Mouse (Mus musculus) heart, embryonic 15.5 days (tissue): ENCODE results near the gene Hip1r. TPM values are rescaled to one million over a fixed set of nuclear protein-coding genes. Genes with fewer than 3 reads are reported as not detected.

ENCODE experiments used
- ATAC-seq: fragments of 200-750 bp; cut with Nextera tagmentation; replicated peaks from 2 replicates; pipeline ENCODE4 v1.8.0; 2017; ENCODE audit warnings: low read depth, moderate TSS enrichment; ENCODE audit not compliant: insufficient number of reproducible peaks, insufficient read depth, low FRiP score
- H3K27ac ChIP-seq: fragments of 300-500 bp; sonication (generic); 2 replicates; pipeline ENCODE4 v1.5.1; 2015; ENCODE audit warnings: mild to moderate bottlenecking, inconsistent platforms
- H3K27me3 ChIP-seq: fragments of 300-500 bp; sonication (generic); 2 replicates; pipeline ENCODE4 v1.6.1; 2015; ENCODE audit warnings: inconsistent platforms
- H3K36me3 ChIP-seq: fragments of 300-500 bp; sonication (generic); 2 replicates; pipeline ENCODE4 v1.6.1; 2015; ENCODE audit warnings: mild to moderate bottlenecking, inconsistent platforms
- H3K4me1 ChIP-seq: fragments of 300-500 bp; sonication (generic); replicated peaks from 2 replicates; pipeline ENCODE4 v1.6.1; 2015; ENCODE audit warnings: inconsistent platforms
- H3K4me2 ChIP-seq: fragments of 300-500 bp; sonication (generic); 2 replicates; pipeline ENCODE4 v1.6.1; 2015; ENCODE audit warnings: inconsistent platforms, mild to moderate bottlenecking, moderate library complexity
- H3K4me3 ChIP-seq: fragments of 300-500 bp; sonication (generic); 2 replicates; pipeline ENCODE4 v1.5.1; 2015; ENCODE audit warnings: mild to moderate bottlenecking, inconsistent platforms
- H3K9ac ChIP-seq: fragments of 300-500 bp; sonication (generic); 2 replicates; pipeline ENCODE4 v1.6.1; 2015; ENCODE audit warnings: mild to moderate bottlenecking, inconsistent platforms
- H3K9me3 ChIP-seq: fragments of 300-500 bp; sonication (generic); replicated peaks from 2 replicates; pipeline ENCODE4 v1.6.1; 2016; ENCODE audit warnings: inconsistent platforms
- WGBS: fragments of 180-500 bp; shearing (Covaris S2); methylation state at CpG from one replicate; pipeline ENCODE4 v1.1.7; 2015; ENCODE audit warnings: mixed read lengths; 5-methylcytosine and 5-hydroxymethylcytosine counted together
- polyA plus RNA-seq: library from polyadenylated mRNA; unstranded; fragments of >200 nt; fragmentation: Nextera tagmentation; extraction: Ambion mirVana; gene quantifications from 2 replicates; pipeline ENCODE4 v1.2.1, GENCODE M21; 2015

The Hip1r gene
- 6.6 and 9.7 TPM in 2 replicates for polyA plus RNA-seq

- no peaks in the 10 kb centered on the region for H3K36me3 ChIP-seq
- peak within 1 kb of the TSS; percentile 78 for H3K9ac ChIP-seq
- peak within 1 kb of the TSS; percentile 82 for H3K4me3 ChIP-seq
- peak; percentile 71 for ATAC-seq
- 2% methylated on average over 70 of the region's 106 CpGs for WGBS
- H3K9me3 ChIP-seq: no peaks in the 10 kb centered on the region
- no peaks in the 10 kb centered on the region; the same call in 1 of the 2 replicates for H3K27me3 ChIP-seq
- peak within 1 kb of the TSS; percentile 55; the same call in 1 of the 2 replicates for H3K27ac ChIP-seq
- H3K4me2 ChIP-seq: peak within 1 kb of the TSS; percentile 98
- H3K4me1 ChIP-seq: peaks cover 39% of the 10 kb centered on the region
Observed at GRCm38 (mm10) chr5:123973299-123974178, at the start of gene Hip1r. Gene Hip1r (plus strand): TSS chr5:123973628.

DNA sequence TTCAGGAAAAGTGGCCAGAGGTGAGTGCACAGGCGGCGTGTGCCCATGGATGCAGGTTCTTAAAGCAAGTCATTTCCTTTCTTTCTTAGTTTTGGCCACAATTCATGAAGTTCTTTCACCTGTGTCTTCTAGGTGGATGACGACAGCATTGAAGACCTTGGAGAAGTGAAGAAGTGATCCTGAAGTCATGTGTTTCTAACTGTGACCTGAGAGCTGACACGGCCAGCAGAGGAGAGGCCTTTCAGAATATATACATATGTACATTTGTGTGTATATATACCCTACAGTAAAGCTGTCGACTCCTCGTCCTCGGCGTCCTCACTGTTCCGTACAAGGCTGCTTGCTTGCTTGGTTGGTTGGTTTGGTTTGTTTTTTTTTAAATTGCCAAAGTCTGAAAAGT is 46.3 kb upstream of the Hip1r start, which contains the start of gene Gm43518:
Gene Gm43518 (plus strand): TSS at position 301 of the 400 bp plus-strand sequence.
- Histone ChIP-seq H3K4me2 (no peak within 1 kb of the TSS), H3K4me1 (peaks cover 5% of the 10 kb centered on the region), H3K27ac (no peak within 1 kb of the TSS), H3K27me3 (no peaks in the 10 kb centered on the region), H3K9me3 (no peaks in the 10 kb centered on the region), H3K36me3 (peaks cover 63% of the 10 kb centered on the region), H3K4me3 (no peak within 1 kb of the TSS), H3K9ac (no peak within 1 kb of the TSS)
- ATAC-seq: no peak
- WGBS: 90% methylated on average over 9 of the region's 9 CpGs

- Histone ChIP-seq H3K4me3 (peak within 1 kb of the TSS; percentile 73), H3K4me1 (peaks cover 7% of the 10 kb centered on the region), H3K27me3 (no peaks in the 10 kb centered on the region), H3K9ac (peak within 1 kb of the TSS; percentile 84), H3K27ac (peak within 1 kb of the TSS; percentile 86), H3K36me3 (peaks cover 29% of the 10 kb centered on the region), H3K4me2 (peak within 1 kb of the TSS; percentile 79), H3K9me3 (no peaks in the 10 kb centered on the region)
- WGBS: under 1% methylated on average over 56 of the region's 56 CpGs
- ATAC-seq: peak; percentile 96
Observed at GRCm38 (mm10) chr5:123930508-123930989, 42.9 kb upstream of the Hip1r start, which contains the start of gene Ccdc62. Gene Ccdc62 (plus strand): TSS chr5:123930679.

DNA sequence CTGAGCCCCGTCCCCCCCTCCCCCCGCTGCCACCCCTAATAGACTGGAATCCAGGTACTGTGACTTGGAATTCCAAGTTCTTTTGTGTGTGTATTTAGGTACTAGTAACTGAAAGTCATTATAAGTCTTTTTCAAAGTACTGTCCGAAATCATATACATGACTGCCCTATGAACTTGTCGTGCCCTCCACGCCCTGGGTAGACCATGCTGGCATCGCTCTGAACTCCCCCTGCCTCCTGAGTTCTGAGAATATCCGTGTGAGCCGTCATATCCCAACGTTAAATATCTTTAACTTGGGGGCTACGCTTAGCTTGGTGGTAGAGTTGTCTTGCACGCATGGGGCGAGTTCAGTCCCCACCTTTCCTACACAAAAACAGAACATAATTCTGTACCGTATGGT is 42.3 kb upstream of the Hip1r start:
- peak overlapping the region; percentile 73 for H3K4me3 ChIP-seq
- peaks cover 7% of the 10 kb centered on the region for H3K4me1 ChIP-seq
- H3K36me3 ChIP-seq: peaks cover 24% of the 10 kb centered on the region
- peak overlapping the region; percentile 84 for H3K9ac ChIP-seq
- peak overlapping the region; percentile 79 for H3K4me2 ChIP-seq
- ATAC-seq: no peak
- 42% methylated on average over 13 of the region's 13 CpGs for WGBS
- H3K27ac ChIP-seq: peak overlapping the region; percentile 86
- H3K9me3 ChIP-seq: no peaks in the 10 kb centered on the region
- H3K27me3 ChIP-seq: no peaks in the 10 kb centered on the region

GRCm38 (mm10) chr5:123932927-123933326 is 40.5 kb upstream of the Hip1r start:
- peaks cover 6% of the 10 kb centered on the region for H3K36me3 ChIP-seq
- no peaks in the 10 kb centered on the region for H3K27me3 ChIP-seq
- no peak overlapping the region for H3K4me2 ChIP-seq
- no peaks in the 10 kb centered on the region for H3K9me3 ChIP-seq
- H3K4me3 ChIP-seq: no peak overlapping the region
- no peak overlapping the region for H3K27ac ChIP-seq
- no peak for ATAC-seq
- no peak overlapping the region for H3K9ac ChIP-seq
- H3K4me1 ChIP-seq: peaks cover 7% of the 10 kb centered on the region

DNA sequence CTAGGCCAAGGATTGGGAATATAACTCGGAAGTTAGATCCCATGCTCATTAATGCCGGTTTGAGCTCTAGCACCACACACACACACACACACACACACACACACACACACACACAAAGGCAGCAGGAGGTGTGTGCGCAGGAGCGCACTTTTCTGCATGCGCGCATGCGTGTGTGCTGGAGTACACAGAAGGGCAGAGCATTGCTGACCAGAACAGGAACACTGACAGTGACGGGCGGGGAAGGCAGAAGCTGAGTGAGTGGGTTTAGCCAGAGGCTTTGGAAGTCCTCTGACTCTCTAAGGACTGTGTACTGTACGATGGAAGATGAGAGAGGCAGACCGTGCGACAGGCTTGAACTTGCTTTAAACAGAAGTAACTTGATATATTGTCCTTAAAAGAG is 39.9 kb upstream of the Hip1r start:
- Histone ChIP-seq H3K4me2 (no peak overlapping the region), H3K4me3 (no peak overlapping the region), H3K9ac (no peak overlapping the region), H3K27ac (no peak overlapping the region), H3K9me3 (no peaks in the 10 kb centered on the region), H3K36me3 (no peaks in the 10 kb centered on the region; the same call in 1 of the 2 replicates), H3K27me3 (no peaks in the 10 kb centered on the region), H3K4me1 (peaks cover 7% of the 10 kb centered on the region)
- ATAC-seq: no peak
- WGBS: 89% methylated on average over 12 of the region's 12 CpGs

DNA sequence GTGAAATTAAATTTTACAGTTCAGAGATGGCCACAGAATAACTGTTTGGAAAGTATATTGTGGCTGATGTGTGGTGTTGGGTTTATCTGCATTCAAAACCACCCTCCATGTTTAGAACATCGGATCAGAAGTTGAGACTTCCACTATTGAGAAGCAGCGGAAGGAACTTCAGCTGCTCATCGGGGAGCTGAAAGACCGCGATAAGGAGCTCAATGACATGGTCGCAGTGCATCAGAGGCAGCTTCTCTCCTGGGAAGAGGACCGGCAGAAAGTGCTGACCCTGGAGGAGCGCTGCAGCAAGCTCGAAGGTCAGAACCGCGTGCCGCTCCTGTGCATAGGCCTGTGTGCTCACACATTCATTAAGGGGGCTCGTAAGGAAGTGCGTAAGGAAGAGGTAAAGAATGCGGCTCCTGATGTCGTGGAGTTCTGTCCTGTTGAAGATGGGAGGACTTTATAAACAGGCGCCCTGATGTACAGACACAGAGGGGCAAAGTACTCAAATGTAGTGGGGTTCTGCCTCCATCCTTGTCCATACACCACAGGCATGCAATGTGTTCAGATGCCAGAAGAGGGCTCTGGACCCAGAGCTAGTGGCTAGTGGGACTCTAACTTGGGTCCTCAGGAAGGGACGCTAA is 39.4 kb upstream of the Hip1r start:
- Histone ChIP-seq H3K27ac (no peak overlapping the region), H3K27me3 (no peaks in the 10 kb centered on the region), H3K36me3 (no peaks in the 10 kb centered on the region), H3K9me3 (no peaks in the 10 kb centered on the region), H3K4me1 (peaks cover 7% of the 10 kb centered on the region), H3K9ac (no peak overlapping the region), H3K4me2 (peak overlapping the region; percentile 32; the same call in 1 of the 2 replicates), H3K4me3 (no peak overlapping the region)
- ATAC-seq: no peak
- 28% methylated on average over 18 of the region's 18 CpGs for WGBS

DNA sequence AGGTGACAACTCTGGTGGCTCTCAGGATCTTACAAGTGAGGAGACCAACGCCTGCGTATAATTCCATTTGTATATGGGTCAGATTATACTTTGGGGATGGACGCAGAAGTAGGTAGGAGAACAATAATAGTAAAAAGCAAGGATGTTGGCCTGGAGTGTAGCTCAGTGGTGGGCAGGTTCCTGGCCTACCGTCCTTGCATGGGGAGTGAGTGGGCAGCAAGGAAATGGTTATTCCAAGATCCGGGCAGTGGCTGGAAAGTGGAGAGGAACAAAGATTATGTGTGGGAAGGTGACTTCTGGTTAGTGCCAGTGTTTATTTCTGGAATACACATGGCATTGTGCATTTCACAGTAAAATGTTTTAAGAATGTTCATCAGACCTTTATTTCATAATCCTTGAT is 37.5 kb upstream of the Hip1r start:
- 86% methylated on average over 5 of the region's 5 CpGs for WGBS
- no peak overlapping the region for H3K4me2 ChIP-seq
- H3K9me3 ChIP-seq: no peaks in the 10 kb centered on the region
- H3K27ac ChIP-seq: no peak overlapping the region
- H3K27me3 ChIP-seq: no peaks in the 10 kb centered on the region
- no peak overlapping the region for H3K9ac ChIP-seq
- H3K36me3 ChIP-seq: no peaks in the 10 kb centered on the region
- ATAC-seq: no peak
- no peak overlapping the region for H3K4me3 ChIP-seq
- H3K4me1 ChIP-seq: peaks cover 7% of the 10 kb centered on the region

DNA sequence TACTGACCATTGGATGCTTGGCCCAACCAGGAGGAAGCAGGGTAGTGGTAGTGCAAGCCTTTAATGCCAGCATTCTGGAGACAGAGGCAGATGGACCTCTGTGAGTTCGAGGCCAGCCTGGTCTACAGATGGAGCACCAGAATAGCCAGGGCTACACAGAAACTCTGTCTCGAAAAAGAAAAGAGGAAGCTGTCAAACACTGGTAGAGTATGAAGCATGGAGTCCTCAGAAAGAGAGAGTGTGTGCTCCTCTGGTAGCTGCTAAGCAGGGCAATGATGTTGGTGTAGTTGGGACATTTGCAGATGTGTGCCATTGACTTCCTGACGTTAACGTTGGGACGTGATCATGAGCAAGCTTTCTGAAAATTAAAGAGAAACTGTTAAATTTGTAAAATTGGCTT is 34.9 kb upstream of the Hip1r start:
- Histone ChIP-seq H3K36me3 (no peaks in the 10 kb centered on the region), H3K9ac (no peak overlapping the region), H3K27ac (no peak overlapping the region), H3K4me2 (no peak overlapping the region), H3K4me3 (no peak overlapping the region), H3K27me3 (no peaks in the 10 kb centered on the region), H3K9me3 (no peaks in the 10 kb centered on the region), H3K4me1 (0 out of 2 replicates have a peak, but pooled peaks cover 2% of the 10 kb centered on the region)
- no peak for ATAC-seq
- 79% methylated on average over 5 of the region's 5 CpGs for WGBS

GRCm38 (mm10) chr5:123946546-123946945 is 26.9 kb upstream of the Hip1r start:
- no peaks in the 10 kb centered on the region for H3K36me3 ChIP-seq
- no peaks in the 10 kb centered on the region for H3K27me3 ChIP-seq
- no peak overlapping the region for H3K4me2 ChIP-seq
- H3K4me3 ChIP-seq: no peak overlapping the region
- WGBS: 63% methylated on average over 4 of the region's 4 CpGs
- no peak overlapping the region for H3K9ac ChIP-seq
- H3K9me3 ChIP-seq: no peaks in the 10 kb centered on the region
- no peaks in the 10 kb centered on the region for H3K4me1 ChIP-seq
- H3K27ac ChIP-seq: no peak overlapping the region
- ATAC-seq: no peak

DNA sequence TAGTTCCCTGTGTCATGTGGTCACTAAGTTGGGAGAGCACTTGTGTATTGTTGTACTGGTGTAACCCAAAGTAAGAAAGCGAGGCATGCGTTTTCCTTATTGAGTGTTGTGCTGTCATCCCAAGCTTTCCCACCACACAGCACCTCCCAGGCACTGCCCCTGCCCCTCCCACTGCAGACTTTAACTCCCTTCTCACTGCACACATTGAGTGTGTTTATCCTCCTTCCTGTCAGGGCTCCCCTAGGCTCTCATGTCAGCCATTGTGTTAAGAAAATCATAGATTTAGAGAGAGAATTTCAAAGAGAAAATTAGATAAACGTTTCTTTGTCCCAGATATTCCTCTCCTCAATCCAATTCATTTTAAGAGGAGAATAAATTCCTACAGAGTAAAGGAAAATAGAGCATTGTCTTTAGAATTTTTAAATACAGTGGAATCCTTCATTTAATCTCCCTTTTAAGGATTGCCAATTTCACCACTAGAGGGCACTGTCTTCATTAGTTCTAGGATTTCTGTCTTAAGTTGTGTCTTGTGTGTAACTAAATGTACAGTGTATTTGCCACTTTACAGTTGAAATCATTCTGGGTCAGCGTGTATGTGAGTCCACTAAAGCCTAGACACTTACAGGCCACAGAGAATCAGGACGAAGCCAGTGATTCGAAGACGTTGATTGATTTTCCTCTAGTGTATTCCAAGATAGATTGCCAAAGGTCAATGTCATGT is 26.2 kb upstream of the Hip1r start:
- H3K4me2 ChIP-seq: no peak overlapping the region
- no peak for ATAC-seq

More for the DNA sequence above, 26.2 kb upstream of the Hip1r start:
- Histone ChIP-seq H3K9ac (no peak overlapping the region), H3K4me1 (no peaks in the 10 kb centered on the region), H3K36me3 (no peaks in the 10 kb centered on the region), H3K9me3 (no peaks in the 10 kb centered on the region), H3K27me3 (no peaks in the 10 kb centered on the region), H3K4me3 (no peak overlapping the region), H3K27ac (no peak overlapping the region)
- WGBS: 47% methylated on average over 7 of the region's 7 CpGs
